Mouse (Mus musculus) embryonic facial prominence, embryonic 11.5 days (tissue): ENCODE measurements around the gene Cab39l. TPM values are rescaled to one million over a fixed set of nuclear protein-coding genes. Genes with fewer than 3 reads are reported as not detected.

Experiments
- ATAC-seq: fragments of 200-750 bp; cut with Nextera tagmentation; replicated peaks from 2 replicates; pipeline ENCODE4 v1.8.0; 2017; ENCODE audit warnings: low read depth; ENCODE audit not compliant: insufficient number of reproducible peaks, low FRiP score, low TSS enrichment
- DNase-seq: peaks from one replicate; pipeline ENCODE4 v3.0.0-alpha.2; 2015; ENCODE audit warnings: low spot score
- H3K27ac ChIP-seq: fragments of 300-500 bp; sonication (generic); replicated peaks from 2 replicates; pipeline ENCODE4 v1.5.1; 2014; ENCODE audit warnings: mild to moderate bottlenecking, low read depth, low read length, control low read depth
- H3K27me3 ChIP-seq: fragments of 300-500 bp; sonication (generic); 2 replicates; pipeline ENCODE4 v1.6.1; 2014; ENCODE audit warnings: mild to moderate bottlenecking, low read length, moderate library complexity, mixed read lengths; ENCODE audit not compliant: control insufficient read depth, insufficient read depth
- H3K36me3 ChIP-seq: fragments of 300-500 bp; sonication (generic); replicated peaks from 2 replicates; pipeline ENCODE4 v1.6.1; 2014; ENCODE audit warnings: low read depth, mild to moderate bottlenecking, low read length, moderate library complexity, mixed read lengths; ENCODE audit not compliant: control insufficient read depth, insufficient read depth
- H3K4me1 ChIP-seq: fragments of 300-500 bp; sonication (generic); 2 replicates; pipeline ENCODE4 v1.6.1; 2014; ENCODE audit warnings: low read length, mixed read lengths; ENCODE audit not compliant: control insufficient read depth, insufficient read depth
- H3K4me2 ChIP-seq: fragments of 300-500 bp; sonication (generic); 2 replicates; pipeline ENCODE4 v1.6.1; 2014; ENCODE audit warnings: low read depth, mild to moderate bottlenecking, control low read depth, low read length, moderate library complexity
- H3K4me3 ChIP-seq: fragments of 300-500 bp; sonication (generic); 2 replicates; pipeline ENCODE4 v1.5.1; 2014; ENCODE audit warnings: low read depth, low read length, control low read depth
- H3K9ac ChIP-seq: fragments of 300-500 bp; sonication (generic); replicated peaks from 2 replicates; pipeline ENCODE4 v1.6.1; 2014; ENCODE audit warnings: mild to moderate bottlenecking, control low read depth, low read length
- H3K9me3 ChIP-seq: fragments of 300-500 bp; sonication (generic); replicated peaks from 2 replicates; pipeline ENCODE4 v1.6.1; 2016; ENCODE audit warnings: mild to moderate bottlenecking, low read length, inconsistent platforms, mixed read lengths; ENCODE audit not compliant: control insufficient read depth
- WGBS: fragments of 180-500 bp; shearing (Covaris S2); extraction: QIAGEN DNeasy Blood & Tissue Kit; methylation state at CpG from one replicate; pipeline ENCODE4 v1.1.7; 2014; 5-methylcytosine and 5-hydroxymethylcytosine counted together
- polyA plus RNA-seq: library from polyadenylated mRNA; unstranded; fragments of >200 nt; fragmentation: Nextera tagmentation; extraction: Ambion mirVana; gene quantifications from 2 replicates; pipeline ENCODE4 v1.2.1, GENCODE M21; 2014

Gene Cab39l
- polyA plus RNA-seq, 1 experiment from 2014 or later = 61.8 TPM

DNA sequence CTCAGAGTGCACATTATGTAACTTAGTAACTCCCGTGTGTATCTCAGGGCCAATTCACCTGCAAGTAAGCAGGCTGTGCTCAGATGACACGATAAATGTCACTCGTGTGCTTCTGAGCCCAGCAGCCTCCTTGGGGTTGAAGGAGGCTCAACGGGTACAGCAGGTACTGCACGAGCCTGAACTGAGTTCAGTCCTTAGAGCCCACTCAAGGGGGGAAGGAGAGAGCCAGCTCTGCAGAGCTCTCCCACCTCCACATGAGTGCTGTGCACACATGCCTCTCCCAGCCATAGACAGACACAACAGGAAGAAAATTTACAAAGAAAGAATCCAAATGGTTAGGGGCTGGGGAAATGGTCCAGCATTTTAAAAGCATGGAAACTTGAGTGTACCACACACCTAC, 85.1 kb downstream of the Cab39l start:
- no peaks in the 10 kb centered on the region for H3K4me1 ChIP-seq
- H3K4me2 ChIP-seq = no peak overlapping the region
- no peak overlapping the region for H3K9ac ChIP-seq
- no peaks in the 10 kb centered on the region for H3K27me3 ChIP-seq
- DNase-seq (no peak), ATAC-seq (no peak)
- no peak overlapping the region for H3K4me3 ChIP-seq
- 75% methylated on average over 5 of the region's 5 CpGs for WGBS
- no peaks in the 10 kb centered on the region for H3K9me3 ChIP-seq
- no peaks in the 10 kb centered on the region for H3K36me3 ChIP-seq
- H3K27ac ChIP-seq = no peak overlapping the region

- H3K9me3 ChIP-seq = no peaks in the 10 kb centered on the region
- no peak overlapping the region for H3K4me3 ChIP-seq
- H3K36me3 ChIP-seq = no peaks in the 10 kb centered on the region
- H3K9ac ChIP-seq = no peak overlapping the region
- WGBS = 94% methylated on average over 1 of the region's 1 CpGs
- H3K27ac ChIP-seq = no peak overlapping the region
- H3K4me2 ChIP-seq = no peak overlapping the region
- no peaks in the 10 kb centered on the region for H3K4me1 ChIP-seq
- no peak for DNase-seq
- no peak for ATAC-seq
- no peaks in the 10 kb centered on the region for H3K27me3 ChIP-seq
Observed at GRCm38 (mm10) chr14:59530801-59531200, 90.0 kb downstream of the Cab39l start.

GRCm38 (mm10) chr14:59532986-59533385, 92.2 kb downstream of the Cab39l start:
- WGBS = 79% methylated on average over 1 of the region's 1 CpGs
- no peak for ATAC-seq

DNA sequence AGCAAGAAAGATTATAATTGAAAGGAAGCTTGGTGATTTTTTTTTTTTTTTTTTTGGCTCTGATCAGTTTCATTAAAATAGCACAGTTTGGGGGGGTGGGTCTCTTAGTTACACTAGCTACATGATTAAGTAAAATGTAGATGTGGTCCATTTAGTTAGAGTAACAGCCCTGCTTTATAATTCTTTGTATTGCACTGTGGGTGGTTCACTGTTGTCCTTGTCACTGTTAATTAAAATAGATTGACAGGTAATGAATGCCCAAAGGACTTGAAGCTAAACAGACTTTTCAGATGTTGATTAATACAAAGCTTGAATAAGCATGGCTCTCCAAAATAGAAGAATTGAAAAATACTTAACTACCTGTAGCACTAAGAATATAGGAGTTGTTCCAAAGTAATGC, 93.1 kb downstream of the Cab39l start:
- Histone ChIP-seq H3K9ac (no peak overlapping the region), H3K4me1 (no peaks in the 10 kb centered on the region)
- DNase-seq = no peak

More at GRCm38 (mm10) chr14:59532986-59533385, 92.2 kb downstream of the Cab39l start:
- DNase-seq = no peak
- Histone ChIP-seq H3K9me3 (no peaks in the 10 kb centered on the region), H3K9ac (no peak overlapping the region), H3K4me3 (no peak overlapping the region), H3K4me1 (no peaks in the 10 kb centered on the region), H3K27ac (no peak overlapping the region), H3K27me3 (no peaks in the 10 kb centered on the region), H3K4me2 (no peak overlapping the region), H3K36me3 (no peaks in the 10 kb centered on the region)

DNA sequence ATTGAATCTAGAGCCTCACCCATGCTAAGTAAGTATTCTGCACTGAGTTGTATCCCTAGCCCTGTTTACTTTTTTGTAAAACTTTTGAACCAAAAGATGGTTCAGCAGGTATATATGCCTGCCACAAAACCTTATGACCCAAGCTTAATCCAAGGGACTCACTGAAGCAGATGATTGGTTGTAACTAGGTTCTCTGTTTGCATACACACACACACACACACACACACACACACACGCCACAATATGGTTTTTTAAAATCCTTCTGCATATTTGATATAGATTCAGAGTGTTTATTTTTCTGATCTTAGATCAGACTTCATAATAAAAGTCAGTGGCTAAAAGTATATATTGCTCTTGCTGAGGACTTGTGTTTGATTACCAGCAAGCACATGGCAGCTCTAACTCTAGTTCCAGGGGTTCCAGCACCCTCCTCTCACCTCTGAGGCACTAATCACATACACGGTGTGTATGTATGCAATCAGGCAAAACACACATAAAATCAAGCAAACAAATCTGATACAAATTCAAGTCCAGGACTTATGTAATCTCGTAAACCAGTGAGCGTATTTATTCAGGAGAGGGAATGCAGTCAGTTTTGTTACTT, 97.2 kb downstream of the Cab39l start:
- H3K4me1 ChIP-seq = no peaks in the 10 kb centered on the region
- H3K36me3 ChIP-seq = no peaks in the 10 kb centered on the region
- 90% methylated on average over 4 of the region's 4 CpGs for WGBS
- no peaks in the 10 kb centered on the region for H3K9me3 ChIP-seq
- H3K4me3 ChIP-seq = no peak overlapping the region
- no peaks in the 10 kb centered on the region for H3K27me3 ChIP-seq
- no peak overlapping the region for H3K4me2 ChIP-seq
- no peak overlapping the region for H3K27ac ChIP-seq
- DNase-seq (no peak), ATAC-seq (no peak)
- no peak overlapping the region for H3K9ac ChIP-seq

More for the DNA sequence above, 93.1 kb downstream of the Cab39l start:
- Histone ChIP-seq H3K36me3 (no peaks in the 10 kb centered on the region), H3K27me3 (no peaks in the 10 kb centered on the region), H3K9me3 (no peaks in the 10 kb centered on the region), H3K4me2 (no peak overlapping the region), H3K27ac (no peak overlapping the region), H3K4me3 (no peak overlapping the region)
- ATAC-seq = no peak

- Histone ChIP-seq H3K9ac (no peak overlapping the region), H3K4me3 (no peak overlapping the region), H3K4me2 (no peak overlapping the region), H3K27ac (no peak overlapping the region), H3K4me1 (no peaks in the 10 kb centered on the region), H3K9me3 (no peaks in the 10 kb centered on the region), H3K27me3 (no peaks in the 10 kb centered on the region), H3K36me3 (no peaks in the 10 kb centered on the region)
- ATAC-seq = no peak
- 90% methylated on average over 2 of the region's 2 CpGs for WGBS
- no peak for DNase-seq
Observed at GRCm38 (mm10) chr14:59540230-59540629, 99.5 kb downstream of the Cab39l start.

- WGBS = 82% methylated on average over 6 of the region's 6 CpGs
- DNase-seq = no peak
Observed at GRCm38 (mm10) chr14:59540761-59541160, 100.0 kb downstream of the Cab39l start.

DNA sequence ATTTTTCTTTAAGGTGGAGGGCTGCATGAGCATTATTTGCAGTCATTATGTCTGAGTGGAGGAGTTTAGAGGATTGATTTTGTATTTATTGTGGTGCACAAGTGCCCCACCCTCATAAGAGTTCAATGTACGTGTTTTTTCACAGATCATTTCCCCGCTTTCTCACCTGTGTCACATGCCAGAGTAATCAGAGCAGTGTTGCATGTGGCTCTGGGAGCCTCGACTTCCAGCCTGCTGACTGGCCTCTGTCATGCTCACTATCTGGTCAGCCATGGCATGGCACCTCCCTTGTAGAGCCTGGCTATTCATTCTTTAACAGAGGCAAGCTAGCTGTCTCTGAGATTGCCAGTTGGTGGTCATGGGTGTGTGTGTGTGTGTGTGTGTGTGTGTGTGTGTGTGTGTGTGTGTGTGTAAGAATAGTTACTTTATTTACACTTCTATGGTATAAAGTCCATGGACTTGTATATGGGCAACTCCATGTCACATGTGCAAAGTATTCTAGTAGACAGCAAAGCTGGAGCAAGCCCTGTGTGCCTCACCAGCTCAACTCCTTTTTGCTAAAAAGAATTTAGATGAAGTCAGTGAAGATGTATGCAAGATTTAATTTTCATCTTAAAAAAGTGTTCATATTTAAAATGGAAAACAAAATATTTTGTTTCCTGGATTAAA, 102.5 kb downstream of the Cab39l start:
- Histone ChIP-seq H3K27me3 (no peaks in the 10 kb centered on the region), H3K4me1 (no peaks in the 10 kb centered on the region), H3K9ac (no peak overlapping the region), H3K4me3 (no peak overlapping the region), H3K4me2 (no peak overlapping the region), H3K27ac (no peak overlapping the region), H3K36me3 (no peaks in the 10 kb centered on the region), H3K9me3 (no peaks in the 10 kb centered on the region)
- DNase-seq (no peak), ATAC-seq (no peak)
- WGBS = 83% methylated on average over 3 of the region's 3 CpGs

More at GRCm38 (mm10) chr14:59540761-59541160, 100.0 kb downstream of the Cab39l start:
- Histone ChIP-seq H3K4me2 (no peak overlapping the region), H3K9me3 (no peaks in the 10 kb centered on the region), H3K4me1 (no peaks in the 10 kb centered on the region), H3K27me3 (no peaks in the 10 kb centered on the region), H3K27ac (no peak overlapping the region), H3K36me3 (no peaks in the 10 kb centered on the region), H3K9ac (no peak overlapping the region), H3K4me3 (no peak overlapping the region)
- ATAC-seq = no peak
